Mouse (Mus musculus) MEL (cell line): ENCODE measurements around the gene Baiap2l2. TPM values are rescaled to one million over a fixed set of nuclear protein-coding genes. Genes with fewer than 3 reads are reported as not detected.

ENCODE experiments used
- DNase-seq: peaks from one replicate; pipeline ENCODE4 v3.0.0; 2011; ENCODE audit warnings: low read depth, low spot score
- H3K27ac ChIP-seq: 2 replicates; pipeline ENCODE4 v1.5.1; 2012; ENCODE audit warnings: low read depth, mild to moderate bottlenecking, control low read depth, low read length, moderate library complexity; ENCODE audit not compliant: control insufficient read depth
- H3K27me3 ChIP-seq, 2 experiments: fragments of 150-350 bp in 1 of 2; sonication (generic) in 1 of 2; 2 replicates each; pipeline ENCODE4 v1.6.1; 2012; ENCODE audit warnings: low read length in 2 of 2, mild to moderate bottlenecking in 2 of 2, improper control_type of control experiment in 1 of 2, moderate library complexity in 1 of 2; ENCODE audit not compliant: insufficient read depth in 2 of 2, control insufficient read depth in 1 of 2
- H3K36me3 ChIP-seq, 2 experiments: 2 replicates each; pipeline ENCODE4 v1.6.1; 2012 to 2014; ENCODE audit warnings: low read length in 2 of 2, improper control_type of control experiment in 1 of 2, inconsistent platforms in 1 of 2, mild to moderate bottlenecking in 1 of 2; ENCODE audit not compliant: insufficient read depth in 2 of 2, control insufficient read depth in 1 of 2
- H3K4me1 ChIP-seq, 2 experiments: fragments of 150-350 bp in 1 of 2; sonication (generic) in 1 of 2; 2 replicates each; pipeline ENCODE4 v1.6.1; 2012; ENCODE audit warnings: low read length in 2 of 2, improper control_type of control experiment in 1 of 2, mild to moderate bottlenecking in 1 of 2; ENCODE audit not compliant: insufficient read depth in 2 of 2, control insufficient read depth in 1 of 2
- H3K4me3 ChIP-seq, 2 experiments: fragments of 150-350 bp in 1 of 2; sonication (generic) in 1 of 2; 2 replicates each; pipeline ENCODE4 v1.5.1; 2012; ENCODE audit warnings: low read depth in 2 of 2, low read length in 2 of 2, mild to moderate bottlenecking in 2 of 2, moderate library complexity in 2 of 2, control low read depth in 1 of 2, improper control_type of control experiment in 1 of 2; ENCODE audit not compliant: control insufficient read depth in 1 of 2, insufficient read depth in 1 of 2
- H3K79me2 ChIP-seq: 2 replicates; pipeline ENCODE4 v1.6.1; 2012; ENCODE audit warnings: mild to moderate bottlenecking, low read length, moderate library complexity; ENCODE audit not compliant: control insufficient read depth, poor library complexity, insufficient read depth
- H3K9ac ChIP-seq: 2 replicates; pipeline ENCODE4 v1.6.1; 2012; ENCODE audit warnings: low read depth, mild to moderate bottlenecking, control low read depth, low read length, moderate library complexity; ENCODE audit not compliant: control insufficient read depth, poor library complexity, severe bottlenecking
- H3K9me3 ChIP-seq: fragments of 150-350 bp; sonication (generic); replicated peaks from 2 replicates; pipeline ENCODE4 v1.6.1; 2012; ENCODE audit warnings: mild to moderate bottlenecking, low read length, improper control_type of control experiment, moderate library complexity; ENCODE audit not compliant: insufficient read depth
- BHLHE40 ChIP-seq: IDR thresholded peaks from 2 replicates; pipeline ENCODE4 v1.6.1; 2012; ENCODE audit warnings: low read depth, mild to moderate bottlenecking, inconsistent platforms, low read length, improper control_type of control experiment, borderline replicate concordance
- CHD1 ChIP-seq: IDR thresholded peaks from 2 replicates; pipeline ENCODE4 v1.6.1; 2012; ENCODE audit warnings: low read depth, mild to moderate bottlenecking, inconsistent platforms, low read length, improper control_type of control experiment
- CHD2 ChIP-seq: IDR thresholded peaks from 2 replicates; pipeline ENCODE4 v1.6.1; 2011; ENCODE audit warnings: low read length, improper control_type of control experiment
- EP300 ChIP-seq, 2 experiments: IDR thresholded peaks; 2 replicates each; pipeline ENCODE4 v1.6.1; 2011; ENCODE audit warnings: improper control_type of control experiment in 2 of 2, low read length in 2 of 2, low read depth in 1 of 2, mild to moderate bottlenecking in 1 of 2
- ETS1 ChIP-seq: IDR thresholded peaks from 2 replicates; pipeline ENCODE4 v1.6.1; 2012; ENCODE audit warnings: low read depth, mild to moderate bottlenecking, inconsistent platforms, low read length, improper control_type of control experiment, moderate library complexity
- GABPA ChIP-seq: IDR thresholded peaks from 2 replicates; pipeline ENCODE4 v1.6.1; 2012; ENCODE audit warnings: low read depth, mild to moderate bottlenecking, inconsistent platforms, low read length, improper control_type of control experiment, moderate library complexity
- KAT2A ChIP-seq: conservative IDR thresholded peaks from 2 replicates; pipeline ENCODE4 v1.6.1; 2012; ENCODE audit warnings: low read depth, low read length, improper control_type of control experiment, inconsistent platforms
- MAZ ChIP-seq: IDR thresholded peaks from 2 replicates; pipeline ENCODE4 v1.6.1; 2012; ENCODE audit warnings: low read depth, mild to moderate bottlenecking, inconsistent platforms, low read length, improper control_type of control experiment
- MXI1 ChIP-seq: IDR thresholded peaks from 2 replicates; pipeline ENCODE4 v1.6.1; 2011; ENCODE audit warnings: mild to moderate bottlenecking, low read depth, low read length, improper control_type of control experiment
- MYB ChIP-seq: IDR thresholded peaks from 2 replicates; pipeline ENCODE4 v1.6.1; 2011; ENCODE audit warnings: mild to moderate bottlenecking, low read depth, low read length, improper control_type of control experiment
- MYC ChIP-seq: IDR thresholded peaks from 2 replicates; pipeline ENCODE4 v1.6.1; 2011; ENCODE audit warnings: low read depth, mild to moderate bottlenecking, low read length, improper control_type of control experiment, moderate library complexity
- POLR2A ChIP-seq, 2 experiments: IDR thresholded peaks; 2 replicates each; pipeline ENCODE4 v1.6.1; 2011 to 2012; ENCODE audit warnings: low read length in 2 of 2, mild to moderate bottlenecking in 2 of 2, control low read depth in 1 of 2, improper control_type of control experiment in 1 of 2, low read depth in 1 of 2, moderate library complexity in 1 of 2; ENCODE audit not compliant: control insufficient read depth in 1 of 2, insufficient read depth in 1 of 2, poor library complexity in 1 of 2
- POLR2AphosphoS2 ChIP-seq: IDR thresholded peaks from 2 replicates; pipeline ENCODE4 v1.6.1; 2011; ENCODE audit warnings: low read length, improper control_type of control experiment
- POLR2AphosphoS5 ChIP-seq: IDR thresholded peaks from 2 replicates; pipeline ENCODE4 v1.6.1; 2012; ENCODE audit warnings: low read depth, borderline replicate concordance, mild to moderate bottlenecking, inconsistent platforms, low read length, moderate library complexity, mixed read lengths
- RAD21 ChIP-seq: IDR thresholded peaks from 2 replicates; pipeline ENCODE4 v1.6.1; 2011; ENCODE audit warnings: mild to moderate bottlenecking, low read depth, low read length, improper control_type of control experiment
- RCOR1 ChIP-seq: IDR thresholded peaks from 2 replicates; pipeline ENCODE4 v1.6.1; 2012; ENCODE audit warnings: low read depth, mild to moderate bottlenecking, inconsistent platforms, low read length, improper control_type of control experiment
- SIN3A ChIP-seq: IDR thresholded peaks from 2 replicates; pipeline ENCODE4 v1.6.1; 2012; ENCODE audit warnings: low read length, improper control_type of control experiment, inconsistent platforms
- SMC3 ChIP-seq: IDR thresholded peaks from 2 replicates; pipeline ENCODE4 v1.6.1; 2011; ENCODE audit warnings: low read depth, low read length, improper control_type of control experiment
- TAL1 ChIP-seq: IDR thresholded peaks from 2 replicates; pipeline ENCODE4 v1.6.1; 2012; ENCODE audit warnings: mild to moderate bottlenecking, inconsistent platforms, low read length, moderate library complexity, mixed read lengths
- TBP ChIP-seq: IDR thresholded peaks from 2 replicates; pipeline ENCODE4 v1.8.0; 2011; ENCODE audit warnings: low read depth, low read length, improper control_type of control experiment
- TCF12 ChIP-seq: IDR thresholded peaks from 2 replicates; pipeline ENCODE4 v1.6.1; 2014; ENCODE audit warnings: low read depth, mild to moderate bottlenecking, inconsistent platforms, low read length, improper control_type of control experiment, moderate library complexity
- UBTF ChIP-seq: IDR thresholded peaks from 2 replicates; pipeline ENCODE4 v1.6.1; 2012; ENCODE audit warnings: low read depth, mild to moderate bottlenecking, inconsistent platforms, low read length, improper control_type of control experiment, moderate library complexity, borderline replicate concordance; ENCODE audit not compliant: insufficient read depth
- ZC3H11A ChIP-seq: IDR thresholded peaks from 2 replicates; pipeline ENCODE4 v1.6.1; 2012; ENCODE audit warnings: low read depth, mild to moderate bottlenecking, inconsistent platforms, low read length, improper control_type of control experiment
- ZMIZ1 ChIP-seq: IDR thresholded peaks from 2 replicates; pipeline ENCODE4 v1.6.1; 2012; ENCODE audit warnings: low read depth, mild to moderate bottlenecking, inconsistent platforms, low read length, improper control_type of control experiment, moderate library complexity
- ZNF384 ChIP-seq: IDR thresholded peaks from 2 replicates; pipeline ENCODE4 v1.6.1; 2012; ENCODE audit warnings: low read depth, mild to moderate bottlenecking, inconsistent platforms, low read length, improper control_type of control experiment
- polyA plus RNA-seq, 2 experiments: library from polyadenylated mRNA; stranded (reverse) in 1 of 2; unstranded in 1 of 2; fragments of >175 nt in 1 of 2; fragments of >200 nt in 1 of 2; gene quantifications; 2 replicates each; pipeline versions ENCODE4 v1.2.1 to v1.2.4; 2012; ENCODE audit warnings: low replicate concordance in 2 of 2, low read depth in 1 of 2; ENCODE audit not compliant: insufficient read length in 2 of 2, insufficient read depth in 1 of 2, missing spikeins in 1 of 2
- total RNA-seq: library from RNA; depleted of rRNA; stranded (reverse); fragments of 300-350 nt; gene quantifications from 2 replicates; pipeline ENCODE4 v1.2.3, GENCODE M21; 2012

Gene Baiap2l2
- total and polyA plus RNA-seq, 3 experiments = 0.60 to 1.1 TPM; not detected in 1

DNA sequence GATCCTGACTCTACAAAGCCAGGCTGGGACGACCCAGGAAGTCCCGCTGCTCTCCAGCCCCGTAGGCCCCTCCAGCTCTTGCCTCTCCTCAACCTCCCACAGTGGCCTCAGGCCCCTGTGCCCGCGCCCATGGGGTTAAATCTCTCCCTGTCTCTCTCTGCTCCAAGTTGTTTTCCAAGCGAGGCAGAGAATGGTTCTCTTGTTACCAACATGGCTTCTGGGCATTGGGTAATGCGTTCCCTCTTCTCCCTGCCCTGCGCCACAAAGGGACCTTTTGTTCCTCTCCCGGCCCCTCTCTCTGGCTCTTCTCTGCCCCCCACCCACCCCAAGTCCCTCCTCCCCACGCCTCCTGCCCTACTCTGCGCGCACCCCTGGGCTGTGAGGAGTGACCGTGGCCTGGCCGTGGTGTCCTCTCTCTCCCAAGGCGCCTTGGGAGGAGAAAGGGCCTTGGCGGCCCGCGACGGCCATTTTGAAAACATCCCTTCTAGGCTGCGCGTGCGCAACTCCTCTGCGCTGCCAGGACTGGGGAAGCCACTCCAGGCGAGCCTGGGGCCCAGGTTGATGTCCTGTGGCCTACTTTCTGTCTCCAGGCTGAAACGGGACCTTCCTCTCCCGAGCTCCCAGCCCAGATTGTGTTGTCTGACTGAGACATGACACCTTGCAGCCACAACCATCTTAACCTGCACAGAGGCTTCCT lies 72.4 kb downstream of the Baiap2l2 start:
- Histone ChIP-seq H3K4me1 (peaks cover 5 to 8% of the 10 kb centered on the region in 2 experiments), H3K9ac (no peak overlapping the region), H3K27me3 (no peaks in the 10 kb centered on the region), H3K79me2 (peaks cover 9% of the 10 kb centered on the region; the same call in 1 of the 2 replicates), H3K36me3 (peaks cover 0 to 7% of the 10 kb centered on the region in 2 experiments; a peak in 2 of 4 replicates), H3K9me3 (no peaks in the 10 kb centered on the region), H3K27ac (no peak overlapping the region), H3K4me3 (no peak overlapping the region)
- TF ChIP-seq TCF12 (no peak), MYC (no peak), TBP (no peak), ZNF384 (no peak), GABPA (no peak), SIN3A (no peak), POLR2A (IDR thresholded peaks at IDR 0.05; ENCODE audit: control insufficient read depth in 1 of 2, insufficient read depth in 1 of 2, low read depth in 1 of 2, low read length in 2 of 2, poor library complexity in 1 of 2) (no peak), CHD2 (no peak), EP300 (IDR thresholded peaks at IDR 0.05; ENCODE audit: low read depth in 1 of 2, low read length in 2 of 2) (no peak), RCOR1 (no peak)
- DNase-seq = no peak

DNA sequence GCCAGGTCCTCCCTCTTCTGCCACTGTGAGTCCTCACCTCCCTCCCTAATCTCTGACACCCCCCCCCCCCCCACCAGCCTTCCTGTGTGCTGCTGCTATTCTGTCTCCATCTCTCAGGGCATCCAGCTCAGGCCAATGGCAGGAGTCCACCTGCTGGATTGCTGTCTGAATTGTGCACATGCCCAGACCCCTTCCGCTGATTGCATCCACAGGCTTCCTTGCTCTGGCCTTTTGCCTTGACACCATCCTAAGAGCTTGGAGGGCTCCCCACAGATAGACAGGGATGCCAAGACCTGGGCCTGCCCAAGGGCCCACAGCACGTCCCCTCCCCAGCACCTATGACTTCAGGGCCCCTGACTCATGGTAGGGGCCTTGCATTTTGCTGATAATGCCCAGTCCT lies 75.0 kb downstream of the Baiap2l2 start:
- DNase-seq = no peak
- no peak overlapping the region for H3K27ac ChIP-seq
- H3K79me2 ChIP-seq = peaks cover 9% of the 10 kb centered on the region; the same call in 1 of the 2 replicates
- H3K27me3 ChIP-seq = no peaks in the 10 kb centered on the region
- H3K9me3 ChIP-seq = no peaks in the 10 kb centered on the region
- H3K4me1 ChIP-seq = peaks cover 6 to 11% of the 10 kb centered on the region in 2 experiments
- no peak overlapping the region for H3K9ac ChIP-seq
- no peak for TF ChIP-seq ETS1
- no peak for TF ChIP-seq EP300 (IDR thresholded peaks at IDR 0.05; ENCODE audit: low read depth in 1 of 2, low read length in 2 of 2)
- no peak for TF ChIP-seq ZC3H11A
- TF ChIP-seq KAT2A = no peak
- TF ChIP-seq RAD21 = no peak
- no peak for TF ChIP-seq POLR2AphosphoS5
- TF ChIP-seq MYB = no peak
- no peak for TF ChIP-seq UBTF
- no peak for TF ChIP-seq MXI1
- no peak for TF ChIP-seq TCF12
- TF ChIP-seq SMC3 = no peak
- TF ChIP-seq BHLHE40 = no peak
- TF ChIP-seq POLR2AphosphoS2 = no peak
- TF ChIP-seq TAL1 = no peak
- TF ChIP-seq MAZ = no peak
- TF ChIP-seq ZMIZ1 = no peak
- no peak for TF ChIP-seq POLR2A (IDR thresholded peaks at IDR 0.05; ENCODE audit: control insufficient read depth in 1 of 2, insufficient read depth in 1 of 2, low read depth in 1 of 2, low read length in 2 of 2, poor library complexity in 1 of 2)
- no peak for TF ChIP-seq CHD1
- TF ChIP-seq RCOR1 = no peak
- peaks cover 0 to 7% of the 10 kb centered on the region in 2 experiments; a peak in 2 of 4 replicates for H3K36me3 ChIP-seq
- no peak overlapping the region for H3K4me3 ChIP-seq
